Mouse (Mus musculus): ENCODE measurements around the gene Lck. TPM values are rescaled to one million over a fixed set of nuclear protein-coding genes. Genes with fewer than 3 reads are reported as not detected.

Lck gene
- polyA plus RNA-seq, 1 experiment: 2.5 TPM

DNA sequence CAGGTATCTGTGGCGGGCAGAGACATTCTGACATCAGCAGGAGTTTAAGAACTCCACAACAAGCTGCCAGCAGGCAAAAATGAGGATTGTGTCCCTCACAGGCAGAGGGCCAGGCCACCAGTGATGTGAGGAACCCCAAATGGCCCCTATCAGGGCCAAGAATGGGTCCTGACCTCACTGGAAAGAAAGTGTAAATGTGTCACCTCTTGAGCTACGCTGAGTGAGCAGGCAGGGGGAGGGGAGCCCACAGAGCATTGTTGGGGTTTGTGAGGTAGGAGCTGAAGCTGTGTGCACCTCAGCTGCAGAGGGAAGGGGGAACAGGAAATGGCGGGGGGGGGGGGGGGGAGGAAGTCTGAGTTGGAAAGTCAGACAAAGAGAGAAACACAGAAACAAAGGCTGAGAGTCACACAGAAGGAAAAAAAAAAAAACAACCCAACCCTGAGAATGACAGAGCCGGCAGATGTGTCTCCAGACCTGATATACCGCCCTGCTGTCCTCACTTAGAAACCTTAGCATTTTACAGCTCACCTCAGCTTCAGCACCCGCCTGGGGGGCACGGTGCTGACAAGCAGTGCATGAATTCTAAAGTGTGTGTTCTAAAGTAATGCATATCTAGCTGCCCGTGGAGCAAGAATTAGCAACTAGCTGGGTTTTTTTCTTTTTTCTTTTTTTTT, 1.9 kb upstream of the Lck start:
- H3K27ac ChIP-seq (ENCODE audit: control insufficient read depth, insufficient read depth, low read depth, low read length): no peak overlapping the region
- H3K4me3 ChIP-seq (ENCODE audit: control insufficient read depth, low read depth, low read length): no peak overlapping the region
- TF ChIP-seq POLR2A (IDR thresholded peaks at IDR 0.05; ENCODE audit: control insufficient read depth, low read depth, low read length): no peak
- no peak for TF ChIP-seq CTCF (IDR thresholded peaks at IDR 0.05; ENCODE audit: control insufficient read depth, insufficient read depth, insufficient replicate concordance, low read depth, low read length)
- H3K27me3 ChIP-seq (ENCODE audit: control insufficient read depth, insufficient read depth, low read length): no peaks in the 10 kb centered on the region
- peaks cover 3% of the 10 kb centered on the region for H3K4me1 ChIP-seq (ENCODE audit: control insufficient read depth, insufficient read depth, low read length)
- H3K36me3 ChIP-seq (ENCODE audit: control insufficient read depth, insufficient read depth, low read length): no peaks in the 10 kb centered on the region

DNA sequence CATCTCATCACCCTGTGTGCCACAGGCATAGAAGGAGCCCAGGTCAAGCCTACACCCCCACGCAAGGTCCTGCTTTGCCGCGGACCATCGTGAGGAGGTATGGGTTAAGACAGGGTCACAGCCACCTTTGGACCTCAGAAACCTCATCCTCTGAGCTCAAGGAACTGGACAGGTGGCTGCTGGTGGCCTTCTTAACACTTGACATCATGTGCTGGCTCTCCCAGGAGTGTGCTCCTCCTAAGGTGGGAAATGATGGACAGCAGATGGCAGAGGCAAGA, 409 bp downstream of the Lck start:
- Histone ChIP-seq H3K27me3 (ENCODE audit: control insufficient read depth, insufficient read depth, low read length) (no peaks in the 10 kb centered on the region), H3K27ac (ENCODE audit: control insufficient read depth, insufficient read depth, low read depth, low read length) (no peak overlapping the region), H3K36me3 (ENCODE audit: control insufficient read depth, insufficient read depth, low read length) (no peaks in the 10 kb centered on the region), H3K4me3 (ENCODE audit: control insufficient read depth, low read depth, low read length) (no peak overlapping the region), H3K4me1 (ENCODE audit: control insufficient read depth, insufficient read depth, low read length) (peaks cover 3% of the 10 kb centered on the region)
- TF ChIP-seq CTCF (IDR thresholded peaks at IDR 0.05; ENCODE audit: control insufficient read depth, insufficient read depth, insufficient replicate concordance, low read depth, low read length) (no peak), POLR2A (IDR thresholded peaks at IDR 0.05; ENCODE audit: control insufficient read depth, low read depth, low read length) (no peak)

- no peak overlapping the region for H3K4me3 ChIP-seq (ENCODE audit: control insufficient read depth, low read depth, low read length)
- H3K4me1 ChIP-seq (ENCODE audit: control insufficient read depth, insufficient read depth, low read length): peaks cover 3% of the 10 kb centered on the region
- TF ChIP-seq CTCF (IDR thresholded peaks at IDR 0.05; ENCODE audit: control insufficient read depth, insufficient read depth, insufficient replicate concordance, low read depth, low read length) (no peak), POLR2A (IDR thresholded peaks at IDR 0.05; ENCODE audit: control insufficient read depth, low read depth, low read length) (no peak)
- H3K36me3 ChIP-seq (ENCODE audit: control insufficient read depth, insufficient read depth, low read length): no peaks in the 10 kb centered on the region
- no peaks in the 10 kb centered on the region for H3K27me3 ChIP-seq (ENCODE audit: control insufficient read depth, insufficient read depth, low read length)
- no peak overlapping the region for H3K27ac ChIP-seq (ENCODE audit: control insufficient read depth, insufficient read depth, low read depth, low read length)
Observed at GRCm38 (mm10) chr4:129572236-129573092, 977 bp downstream of the Lck start.

GRCm38 (mm10) chr4:129571551-129572084, 1.8 kb downstream of the Lck start:
- H3K27me3 ChIP-seq (ENCODE audit: control insufficient read depth, insufficient read depth, low read length): no peaks in the 10 kb centered on the region
- no peak overlapping the region for H3K4me3 ChIP-seq (ENCODE audit: control insufficient read depth, low read depth, low read length)
- H3K4me1 ChIP-seq (ENCODE audit: control insufficient read depth, insufficient read depth, low read length): no peaks in the 10 kb centered on the region; the same call in 1 of the 2 replicates
- no peak overlapping the region for H3K27ac ChIP-seq (ENCODE audit: control insufficient read depth, insufficient read depth, low read depth, low read length)
- TF ChIP-seq POLR2A (IDR thresholded peaks at IDR 0.05; ENCODE audit: control insufficient read depth, low read depth, low read length) (no peak), CTCF (IDR thresholded peaks at IDR 0.05; ENCODE audit: control insufficient read depth, insufficient read depth, insufficient replicate concordance, low read depth, low read length) (no peak)
- H3K36me3 ChIP-seq (ENCODE audit: control insufficient read depth, insufficient read depth, low read length): no peaks in the 10 kb centered on the region

DNA sequence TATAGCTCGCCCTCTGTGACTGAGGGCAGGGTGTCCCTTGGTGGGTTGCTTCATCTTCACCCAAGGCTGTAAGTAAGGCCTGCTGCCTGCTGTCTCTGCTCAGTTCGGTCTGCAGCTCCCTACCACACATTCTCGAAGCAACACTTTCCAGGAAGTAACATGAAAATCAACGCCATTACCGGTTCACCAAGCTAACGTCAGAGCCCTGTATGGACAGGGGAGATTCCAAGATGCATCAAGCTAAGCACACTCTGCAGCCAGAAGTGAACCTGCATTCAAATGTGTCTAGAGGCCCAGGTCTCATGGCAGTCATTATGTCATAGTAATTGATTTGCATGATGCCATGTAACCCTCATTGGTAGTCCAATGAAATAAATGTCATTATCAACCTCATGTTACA, 3.4 kb downstream of the Lck start:
- TF ChIP-seq CTCF (IDR thresholded peaks at IDR 0.05; ENCODE audit: control insufficient read depth, insufficient read depth, insufficient replicate concordance, low read depth, low read length) (no peak), POLR2A (IDR thresholded peaks at IDR 0.05; ENCODE audit: control insufficient read depth, low read depth, low read length) (no peak)
- Histone ChIP-seq H3K27me3 (ENCODE audit: control insufficient read depth, insufficient read depth, low read length) (no peaks in the 10 kb centered on the region), H3K4me1 (ENCODE audit: control insufficient read depth, insufficient read depth, low read length) (no peaks in the 10 kb centered on the region; the same call in 1 of the 2 replicates), H3K36me3 (ENCODE audit: control insufficient read depth, insufficient read depth, low read length) (no peaks in the 10 kb centered on the region), H3K27ac (ENCODE audit: control insufficient read depth, insufficient read depth, low read depth, low read length) (no peak overlapping the region), H3K4me3 (ENCODE audit: control insufficient read depth, low read depth, low read length) (no peak overlapping the region)

GRCm38 (mm10) chr4:129568366-129568765, 5.1 kb downstream of the Lck start:
- H3K27me3 ChIP-seq (ENCODE audit: control insufficient read depth, insufficient read depth, low read length): no peaks in the 10 kb centered on the region
- H3K4me1 ChIP-seq (ENCODE audit: control insufficient read depth, insufficient read depth, low read length): no peaks in the 10 kb centered on the region
- no peak overlapping the region for H3K27ac ChIP-seq (ENCODE audit: control insufficient read depth, insufficient read depth, low read depth, low read length)
- TF ChIP-seq POLR2A (IDR thresholded peaks at IDR 0.05; ENCODE audit: control insufficient read depth, low read depth, low read length) (no peak), CTCF (IDR thresholded peaks at IDR 0.05; ENCODE audit: control insufficient read depth, insufficient read depth, insufficient replicate concordance, low read depth, low read length) (no peak)
- H3K36me3 ChIP-seq (ENCODE audit: control insufficient read depth, insufficient read depth, low read length): no peaks in the 10 kb centered on the region
- no peak overlapping the region for H3K4me3 ChIP-seq (ENCODE audit: control insufficient read depth, low read depth, low read length)

- no peak overlapping the region for H3K27ac ChIP-seq (ENCODE audit: control insufficient read depth, insufficient read depth, low read depth, low read length)
- no peaks in the 10 kb centered on the region for H3K4me1 ChIP-seq (ENCODE audit: control insufficient read depth, insufficient read depth, low read length)
- H3K4me3 ChIP-seq (ENCODE audit: control insufficient read depth, low read depth, low read length): no peak overlapping the region
- no peaks in the 10 kb centered on the region for H3K36me3 ChIP-seq (ENCODE audit: control insufficient read depth, insufficient read depth, low read length)
- H3K27me3 ChIP-seq (ENCODE audit: control insufficient read depth, insufficient read depth, low read length): no peaks in the 10 kb centered on the region
- no peak for TF ChIP-seq POLR2A (IDR thresholded peaks at IDR 0.05; ENCODE audit: control insufficient read depth, low read depth, low read length)
Observed at GRCm38 (mm10) chr4:129565139-129565538, 8.3 kb downstream of the Lck start.

All from testis, adult 2 months (tissue).